Mouse (Mus musculus): ENCODE measurements around the gene Sfi1. TPM values are rescaled to one million over a fixed set of nuclear protein-coding genes. Genes with fewer than 3 reads are reported as not detected.

Gene Sfi1
- 15.5 and 20.6 TPM in 2 replicates for polyA plus RNA-seq (2015; fragmentation: Nextera tagmentation; extraction: Ambion mirVana)

DNA sequence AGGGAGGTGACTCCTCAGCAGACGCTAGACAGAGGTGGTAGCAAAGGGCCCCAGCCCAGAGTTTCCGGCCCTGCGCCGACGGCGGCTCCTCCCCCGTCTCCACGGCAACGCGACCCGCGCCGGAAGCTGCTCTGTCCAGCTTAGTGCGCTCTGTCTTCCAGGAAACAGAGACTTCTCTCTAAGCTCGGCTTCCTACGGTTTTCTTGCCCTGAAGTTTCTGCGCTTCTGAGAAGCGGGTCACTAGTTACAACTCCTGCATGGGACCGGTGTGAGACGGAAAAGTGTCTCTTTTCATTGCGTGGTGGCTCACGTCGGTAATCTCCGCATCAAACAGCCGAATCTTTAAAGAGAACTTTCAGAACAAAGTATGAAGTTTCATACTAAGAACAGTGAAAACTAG is at the start of gene Sfi1:
Sfi1 (minus strand) TSS at position 101 of the 400 bp plus-strand sequence.
- Histone ChIP-seq H3K27ac (no peak within 1 kb of the TSS), H3K27me3 (replicated peaks) (no peaks in the 10 kb centered on the region), H3K9ac (no peak within 1 kb of the TSS), H3K4me3 (no peak within 1 kb of the TSS), H3K9me3 (no peaks in the 10 kb centered on the region), H3K4me1 (no peaks in the 10 kb centered on the region), H3K36me3 (replicated peaks) (no peaks in the 10 kb centered on the region), H3K4me2 (no peak within 1 kb of the TSS)
- 83% methylated on average over 25 of the region's 25 CpGs for WGBS
- ATAC-seq (replicated peaks): no peak

- no peaks in the 10 kb centered on the region for H3K9me3 ChIP-seq
- no peak overlapping the region for H3K4me3 ChIP-seq
- H3K9ac ChIP-seq: no peak overlapping the region
- H3K36me3 ChIP-seq (replicated peaks): peaks cover 72% of the 10 kb centered on the region
- WGBS: 95% methylated on average over 7 of the region's 7 CpGs
- H3K27ac ChIP-seq: no peak overlapping the region
- H3K4me1 ChIP-seq: no peaks in the 10 kb centered on the region
- no peaks in the 10 kb centered on the region for H3K27me3 ChIP-seq (replicated peaks)
- no peak overlapping the region for H3K4me2 ChIP-seq
- no peak for ATAC-seq (replicated peaks)
These were observed 49.1 kb upstream of the Sfi1 start for GRCm38 (mm10) chr11:3242395-3242794.

DNA sequence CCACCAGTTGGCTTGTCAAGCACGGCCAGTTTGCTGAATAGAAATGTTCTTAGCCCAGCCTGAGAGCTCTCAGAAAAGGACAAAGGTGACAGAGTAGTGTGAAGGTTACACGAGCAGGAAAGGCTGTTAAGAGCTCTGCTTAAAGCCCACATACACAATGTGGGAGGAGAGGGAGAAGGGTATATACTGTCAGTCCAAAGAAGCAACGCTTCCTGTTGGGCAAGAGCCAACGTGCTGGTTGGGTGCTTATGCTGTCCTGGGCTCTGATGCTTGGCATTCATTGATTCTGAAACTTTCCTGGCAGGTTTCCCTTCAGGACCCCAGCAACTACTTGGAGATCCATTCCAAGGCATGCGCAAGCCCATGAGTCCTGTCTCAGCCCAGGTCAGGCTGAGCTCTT is 42.0 kb upstream of the Sfi1 start:
- no peak overlapping the region for H3K4me3 ChIP-seq
- no peak overlapping the region for H3K27ac ChIP-seq
- WGBS: 87% methylated on average over 5 of the region's 5 CpGs
- no peaks in the 10 kb centered on the region for H3K9me3 ChIP-seq
- no peak overlapping the region for H3K9ac ChIP-seq
- no peaks in the 10 kb centered on the region for H3K4me1 ChIP-seq
- no peak for ATAC-seq (replicated peaks)
- H3K27me3 ChIP-seq (replicated peaks): no peaks in the 10 kb centered on the region
- peaks cover 33% of the 10 kb centered on the region for H3K36me3 ChIP-seq (replicated peaks)
- H3K4me2 ChIP-seq: no peak overlapping the region

DNA sequence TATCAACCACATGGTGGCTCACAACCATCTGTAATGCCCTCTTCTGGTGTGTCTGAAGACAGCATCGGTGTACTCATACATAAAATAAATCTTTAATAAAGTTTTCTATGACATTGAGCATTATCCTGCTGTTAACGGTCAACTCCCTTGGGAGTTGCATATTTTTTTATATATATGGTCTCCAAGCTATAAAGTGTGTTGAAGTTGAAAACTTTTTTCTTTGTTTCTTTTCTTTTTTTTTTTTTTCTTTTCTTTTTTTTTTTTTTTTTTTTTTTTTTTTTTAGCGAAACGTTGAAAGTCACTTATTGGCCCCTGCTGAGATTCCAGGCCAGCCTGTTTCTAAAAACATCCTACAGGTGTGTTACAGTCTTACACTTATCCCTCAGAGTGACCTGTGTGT is 40.4 kb upstream of the Sfi1 start:
- Histone ChIP-seq H3K4me2 (no peak overlapping the region), H3K36me3 (replicated peaks) (peaks cover 40% of the 10 kb centered on the region; the same call in 1 of the 2 replicates), H3K9ac (no peak overlapping the region), H3K4me1 (no peaks in the 10 kb centered on the region), H3K9me3 (no peaks in the 10 kb centered on the region), H3K27ac (no peak overlapping the region), H3K27me3 (replicated peaks) (no peaks in the 10 kb centered on the region), H3K4me3 (no peak overlapping the region)
- ATAC-seq (replicated peaks): no peak
- WGBS: 87% methylated on average over 4 of the region's 4 CpGs

DNA sequence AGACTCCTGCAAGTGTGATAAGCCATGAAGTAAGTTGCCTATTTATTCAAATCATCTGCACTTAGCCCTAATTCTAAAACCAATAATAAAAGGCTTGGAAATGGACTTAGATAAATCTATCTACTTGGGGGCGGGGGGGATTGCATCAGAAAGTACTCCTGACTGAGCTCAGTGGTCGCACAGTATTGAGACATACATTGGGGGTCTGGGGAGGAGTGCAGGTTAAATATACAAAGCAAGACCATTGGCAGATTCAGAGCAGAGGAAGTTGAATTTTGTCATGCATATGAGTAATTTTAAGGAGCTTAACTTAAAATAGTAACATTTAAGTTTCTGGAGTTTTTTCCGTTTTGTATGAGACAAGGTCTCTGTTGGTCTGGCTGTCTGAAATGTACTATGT is 39.0 kb upstream of the Sfi1 start:
- no peak for ATAC-seq (replicated peaks)
- Histone ChIP-seq H3K36me3 (replicated peaks) (peaks cover 37% of the 10 kb centered on the region; the same call in 1 of the 2 replicates), H3K4me3 (no peak overlapping the region), H3K9ac (no peak overlapping the region), H3K27ac (no peak overlapping the region), H3K4me2 (no peak overlapping the region), H3K9me3 (no peaks in the 10 kb centered on the region), H3K27me3 (replicated peaks) (no peaks in the 10 kb centered on the region), H3K4me1 (no peaks in the 10 kb centered on the region)
- 93% methylated on average over 3 of the region's 3 CpGs for WGBS

DNA sequence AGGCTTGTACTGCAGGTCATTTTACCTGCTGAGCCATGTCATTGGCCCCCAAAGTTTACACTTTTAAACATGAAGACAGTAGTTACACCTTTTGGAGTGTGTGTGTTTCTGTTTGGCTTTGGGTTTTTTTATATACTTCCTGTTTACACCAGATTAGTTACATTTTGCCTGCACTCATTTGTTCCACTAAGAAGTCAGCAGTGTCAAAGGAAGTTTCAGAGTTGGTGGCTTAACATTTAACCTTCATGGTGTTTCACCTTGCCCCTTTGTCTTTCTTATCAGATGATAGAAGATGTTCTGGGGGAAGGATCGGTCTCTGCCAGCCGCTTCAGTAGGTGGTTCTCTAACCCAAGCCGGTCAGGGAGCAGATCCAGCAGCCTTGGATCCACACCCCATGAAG is 33.9 kb upstream of the Sfi1 start:
- no peak for ATAC-seq (replicated peaks)
- no peak overlapping the region for H3K9ac ChIP-seq
- no peak overlapping the region for H3K4me2 ChIP-seq
- H3K9me3 ChIP-seq: no peaks in the 10 kb centered on the region
- no peak overlapping the region for H3K4me3 ChIP-seq
- H3K27ac ChIP-seq: no peak overlapping the region
- WGBS: over 99% methylated on average over 3 of the region's 3 CpGs
- peaks cover 56% of the 10 kb centered on the region for H3K36me3 ChIP-seq (replicated peaks)
- no peaks in the 10 kb centered on the region for H3K27me3 ChIP-seq (replicated peaks)
- no peaks in the 10 kb centered on the region for H3K4me1 ChIP-seq

DNA sequence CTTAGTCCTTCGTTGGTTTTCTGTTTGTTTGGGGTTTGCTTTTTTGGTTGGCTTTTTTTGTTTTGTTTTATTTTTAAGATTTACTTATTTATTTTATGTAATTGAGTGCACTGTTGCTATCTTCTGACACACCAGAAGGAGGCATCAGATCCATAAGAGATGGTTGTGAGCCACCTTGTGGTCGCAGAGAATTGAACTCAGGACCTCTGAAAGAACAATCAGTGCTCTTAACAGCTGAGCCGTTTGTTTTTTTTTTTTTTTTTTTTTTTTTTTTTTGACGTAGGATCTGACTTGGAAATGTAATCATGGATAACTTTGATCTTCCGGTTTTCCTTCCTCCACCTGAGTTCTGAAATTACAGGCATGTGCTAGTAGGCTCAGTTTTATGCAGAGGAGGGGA is 29.8 kb upstream of the Sfi1 start:
- no peak for ATAC-seq (replicated peaks)
- Histone ChIP-seq H3K9me3 (no peaks in the 10 kb centered on the region), H3K27ac (no peak overlapping the region), H3K4me1 (no peaks in the 10 kb centered on the region), H3K4me2 (no peak overlapping the region), H3K9ac (no peak overlapping the region), H3K36me3 (replicated peaks) (peaks cover 58% of the 10 kb centered on the region), H3K4me3 (no peak overlapping the region), H3K27me3 (replicated peaks) (no peaks in the 10 kb centered on the region)
- WGBS: 84% methylated on average over 5 of the region's 5 CpGs

GRCm38 (mm10) chr11:3212526-3212925 is 19.3 kb upstream of the Sfi1 start:
- no peak overlapping the region for H3K4me2 ChIP-seq
- ATAC-seq (replicated peaks): no peak

DNA sequence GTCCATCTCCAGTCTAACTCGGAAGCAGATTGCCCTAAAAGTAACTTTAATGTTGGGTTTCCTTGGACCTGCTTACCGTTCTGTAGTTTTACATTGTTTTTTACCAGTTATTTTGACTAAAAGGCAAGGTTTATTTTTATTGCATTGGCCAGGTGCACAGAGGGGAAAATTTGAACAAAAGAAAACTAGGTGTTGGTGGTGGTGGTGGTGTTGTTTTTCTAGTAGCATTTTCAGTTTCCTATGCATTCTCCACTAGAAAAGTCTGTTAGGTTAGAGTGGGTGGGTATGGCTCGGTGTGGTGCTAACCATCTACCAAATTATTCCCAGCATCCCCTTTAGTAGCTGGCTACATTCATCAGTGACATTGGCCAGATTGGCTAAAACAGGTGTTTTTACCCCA is 13.5 kb upstream of the Sfi1 start:
- 97% methylated on average over 3 of the region's 3 CpGs for WGBS
- H3K9me3 ChIP-seq: no peaks in the 10 kb centered on the region
- peaks cover 12% of the 10 kb centered on the region; the same call in 1 of the 2 replicates for H3K4me1 ChIP-seq

More at GRCm38 (mm10) chr11:3212526-3212925, 19.3 kb upstream of the Sfi1 start:
- Histone ChIP-seq H3K27ac (no peak overlapping the region), H3K4me1 (no peaks in the 10 kb centered on the region), H3K9ac (no peak overlapping the region), H3K9me3 (no peaks in the 10 kb centered on the region), H3K4me3 (no peak overlapping the region), H3K36me3 (replicated peaks) (peaks cover 41% of the 10 kb centered on the region), H3K27me3 (replicated peaks) (no peaks in the 10 kb centered on the region)
- 88% methylated on average over 1 of the region's 1 CpGs for WGBS

DNA sequence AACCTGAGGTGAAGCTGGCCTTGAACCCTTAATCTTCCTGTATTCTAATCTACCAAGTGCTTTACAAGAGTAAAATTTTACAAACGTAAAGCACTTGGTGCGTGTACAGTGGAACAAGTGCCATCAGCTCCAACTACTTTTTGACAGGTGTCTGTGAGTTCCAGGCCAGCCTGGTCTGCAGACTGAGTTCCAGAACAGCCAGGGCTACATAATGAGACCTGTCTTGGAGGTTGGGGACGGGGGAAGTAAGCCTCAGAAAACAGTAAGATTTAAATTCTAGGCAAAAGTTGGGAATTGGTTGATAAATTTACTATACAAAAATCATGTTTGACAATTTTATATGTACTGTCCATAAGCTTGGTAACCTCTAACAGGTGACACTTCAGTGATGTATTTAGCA is 11.9 kb upstream of the Sfi1 start:
- ATAC-seq (replicated peaks): no peak
- Histone ChIP-seq H3K4me2 (no peak overlapping the region), H3K9me3 (no peaks in the 10 kb centered on the region), H3K27ac (no peak overlapping the region), H3K4me3 (no peak overlapping the region), H3K9ac (no peak overlapping the region), H3K4me1 (peaks cover 12% of the 10 kb centered on the region; the same call in 1 of the 2 replicates), H3K27me3 (replicated peaks) (no peaks in the 10 kb centered on the region), H3K36me3 (replicated peaks) (peaks cover 17% of the 10 kb centered on the region; the same call in 1 of the 2 replicates)
- 95% methylated on average over 3 of the region's 3 CpGs for WGBS

More for the DNA sequence above, 13.5 kb upstream of the Sfi1 start:
- Histone ChIP-seq H3K27ac (no peak overlapping the region), H3K27me3 (replicated peaks) (no peaks in the 10 kb centered on the region), H3K36me3 (replicated peaks) (peaks cover 18% of the 10 kb centered on the region; the same call in 1 of the 2 replicates), H3K4me3 (no peak overlapping the region), H3K9ac (no peak overlapping the region), H3K4me2 (no peak overlapping the region)
- no peak for ATAC-seq (replicated peaks)

GRCm38 (mm10) chr11:3203771-3204170 is 10.5 kb upstream of the Sfi1 start:
- Histone ChIP-seq H3K27me3 (replicated peaks) (no peaks in the 10 kb centered on the region), H3K4me2 (peak overlapping the region; percentile 39), H3K36me3 (replicated peaks) (peaks cover 14% of the 10 kb centered on the region; the same call in 1 of the 2 replicates), H3K4me1 (peaks cover 12% of the 10 kb centered on the region; the same call in 1 of the 2 replicates), H3K27ac (no peak overlapping the region), H3K9me3 (no peaks in the 10 kb centered on the region), H3K4me3 (no peak overlapping the region), H3K9ac (no peak overlapping the region)
- ATAC-seq (replicated peaks): no peak
- 83% methylated on average over 2 of the region's 2 CpGs for WGBS

DNA sequence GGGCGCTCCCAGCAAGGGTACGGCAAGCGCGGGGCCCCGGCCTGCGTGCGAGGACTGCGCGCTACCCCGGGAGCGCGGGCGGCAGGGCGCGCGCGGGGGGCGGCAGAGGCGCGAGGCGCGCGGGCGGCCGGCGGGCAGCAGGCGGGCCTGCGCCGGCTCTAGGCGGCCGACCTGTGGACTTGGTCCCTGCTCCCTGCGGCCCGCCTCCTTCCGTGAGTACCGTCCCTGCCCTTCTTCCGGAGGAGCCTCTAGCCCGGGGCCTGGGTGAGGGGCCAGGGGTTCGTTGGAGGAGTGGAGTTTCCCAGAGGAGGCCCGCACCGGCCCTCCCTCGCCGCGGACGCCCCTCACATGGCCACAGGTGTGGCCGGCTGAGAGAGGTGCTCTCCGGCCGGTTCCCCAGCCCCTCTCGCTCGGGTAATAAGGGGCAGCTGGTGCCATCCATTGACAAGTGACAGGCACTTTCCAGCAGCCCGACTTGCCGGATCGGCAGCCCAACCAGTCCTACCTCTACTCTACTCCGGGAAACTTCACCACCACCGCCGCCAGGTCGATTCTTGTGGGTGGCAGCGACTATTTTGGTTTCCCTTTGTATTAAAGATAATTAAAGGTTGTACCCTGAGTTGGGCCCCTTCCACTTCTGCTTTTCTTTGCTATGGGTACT is 9.6 kb upstream of the Sfi1 start:
- H3K4me1 ChIP-seq: peaks cover 12% of the 10 kb centered on the region; the same call in 1 of the 2 replicates
- peaks cover 11% of the 10 kb centered on the region; the same call in 1 of the 2 replicates for H3K36me3 ChIP-seq (replicated peaks)
- H3K27me3 ChIP-seq (replicated peaks): no peaks in the 10 kb centered on the region
- peak overlapping the region; percentile 39 for H3K4me2 ChIP-seq
- H3K27ac ChIP-seq: peak overlapping the region; percentile 73
- H3K4me3 ChIP-seq: peak overlapping the region; percentile 38
- under 1% methylated on average over 54 of the region's 57 CpGs for WGBS
- ATAC-seq (replicated peaks): no peak; the same call in 1 of the 2 replicates
- peak overlapping the region; percentile 21 for H3K9ac ChIP-seq
- H3K9me3 ChIP-seq: no peaks in the 10 kb centered on the region

DNA sequence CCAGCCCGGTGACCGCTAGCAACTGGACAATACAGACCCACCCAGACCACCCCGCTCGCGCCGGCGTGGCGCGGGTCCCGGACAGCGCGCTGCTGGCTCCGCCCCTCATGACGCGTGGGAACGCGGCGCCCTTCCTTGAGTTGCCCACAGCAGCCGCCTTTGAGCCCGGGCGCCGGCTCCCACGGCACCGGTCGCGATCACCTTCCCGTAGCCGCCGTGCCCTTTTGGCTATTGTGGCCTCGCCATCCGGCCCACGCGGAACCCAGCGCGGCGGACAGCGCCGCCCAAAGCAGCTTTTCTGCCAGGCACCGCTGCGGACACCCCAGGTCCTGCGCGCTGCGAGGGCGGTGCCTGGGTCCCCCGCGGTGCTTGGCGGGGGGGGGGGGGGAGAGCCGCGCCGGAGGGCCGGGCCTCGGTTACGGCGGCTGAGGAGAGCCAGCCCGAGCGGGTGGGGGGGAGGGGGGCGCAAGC is 9.0 kb upstream of the Sfi1 start, which contains the start of gene Eif4enif1:
Eif4enif1 (plus strand) TSS at position 162 of the 471 bp plus-strand sequence.
- H3K4me1 ChIP-seq: peaks cover 12% of the 10 kb centered on the region; the same call in 1 of the 2 replicates
- peak within 1 kb of the TSS; percentile 39 for H3K4me2 ChIP-seq
- H3K27me3 ChIP-seq (replicated peaks): no peaks in the 10 kb centered on the region
- H3K4me3 ChIP-seq: peak within 1 kb of the TSS; percentile 38
- H3K9ac ChIP-seq: peak within 1 kb of the TSS; percentile 21
- no peaks in the 10 kb centered on the region for H3K9me3 ChIP-seq
- peak; percentile 88 for ATAC-seq (replicated peaks)
- under 1% methylated on average over 38 of the region's 57 CpGs for WGBS
- peaks cover 7% of the 10 kb centered on the region; the same call in 1 of the 2 replicates for H3K36me3 ChIP-seq (replicated peaks)
- H3K27ac ChIP-seq: peak within 1 kb of the TSS; percentile 73

Data from midbrain, embryonic 15.5 days (tissue).